Mouse (Mus musculus): ENCODE measurements around the gene Kcnma1. TPM values are rescaled to one million over a fixed set of nuclear protein-coding genes. Genes with fewer than 3 reads are reported as not detected.

Kcnma1 gene
- polyA plus RNA-seq (2015; fragmentation: Nextera tagmentation; extraction: Ambion mirVana) = 7.5 and 8.2 TPM in 2 replicates

DNA sequence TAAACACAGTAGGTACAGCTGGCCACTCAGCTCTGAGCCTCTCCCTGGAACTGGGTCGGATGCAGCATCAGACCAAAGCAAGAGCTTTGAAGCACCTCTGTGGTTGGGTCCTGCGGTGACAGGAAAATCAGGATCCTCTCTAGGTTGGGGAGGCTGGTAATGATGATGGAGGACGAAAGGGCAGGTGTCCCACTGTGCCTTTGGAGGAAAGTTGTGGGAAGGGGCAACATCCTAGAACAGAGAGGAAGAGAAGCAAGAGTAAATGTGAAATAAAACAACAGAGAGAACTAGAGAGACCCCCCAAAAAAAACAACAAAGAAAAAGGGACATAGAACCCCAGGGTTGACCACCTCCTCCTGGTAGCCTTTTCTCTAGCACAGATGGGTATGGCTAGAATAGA lies at the start of gene Kcnma1:
Gene Kcnma1 (minus strand): TSS at position 101 of the 400 bp plus-strand sequence.

Other genes with a start within 250 kb of the Kcnma1 start
- gene Dlg5, start 231.4 kb upstream of the Kcnma1 start, polyA plus RNA-seq (2015; fragmentation: Nextera tagmentation; extraction: Ambion mirVana) = 3.5 and 4.1 TPM in 2 replicates

Data from skeletal muscle tissue, postnatal 0 days (tissue).